In genomic region chr6:129349524-129350352, GRCm38 (mm10) we compare ENCODE assay signal across 10 mouse cellular contexts. TPM values are rescaled to one million over a fixed set of nuclear protein-coding genes. Genes with fewer than 3 reads are reported as not detected.
DNase-seq lines count a peak whose midpoint lies in the region; ATAC-seq and TF ChIP-seq lines count a peak whose summit lies in the region.
"Had no signal": no experiment of that assay in that cellular context is flagged by ENCODE, and none has a peak within 500 bp of the region (broad histone marks: within the 10 kb centered on the region; RNA-seq: fewer than 3 reads in every experiment).

No protein-coding gene starts in this region.

- peak; percentile 89 for ATAC-seq in granulocyte monocyte progenitor cell, adult 5-6 weeks (replicated peaks; ENCODE audit: poor library complexity, severe bottlenecking)
- ATAC-seq in liver, embryonic 14.5 days (ENCODE audit: insufficient read depth): peak; percentile 67; the same call in 1 of the 2 replicates

- DNase-seq in gastrocnemius, adult 18-20 months (ENCODE audit: low spot score): peak; percentile 2
- DNase-seq in gastrocnemius, postnatal 10 days: no peak
- peak in 1 of 3 experiments; percentile 11 for DNase-seq in liver, embryonic 14.5 days (ENCODE audit: low read depth in 3 of 3, low spot score in 3 of 3)
- DNase-seq in spleen, adult 18-20 months: peak; percentile 11 to 39
- no peak for DNase-seq in adrenal gland, adult 18-20 months (ENCODE audit: low spot score in 2 of 2)
- no peak for DNase-seq in right cerebral cortex, adult 2 months (ENCODE audit: low spot score in 2 of 2)
- no peak for DNase-seq in testis, postnatal 10 days (ENCODE audit: low spot score)
- DNase-seq: cerebellum, adult 9-11 months had no signal

- H3K27ac ChIP-seq in liver, embryonic 14.5 days: no peak overlapping the region

- H3K27me3 ChIP-seq in liver, embryonic 14.5 days (ENCODE audit: control insufficient read depth, insufficient read depth, low read length): no peaks in the 10 kb centered on the region

- 0 out of 2 replicates have a peak, but pooled peaks have one; percentile 2 for TF ChIP-seq EP300 in liver, embryonic 14.5 days (IDR thresholded peaks at IDR 0.05; ENCODE audit: low read depth)

- no peaks in the 10 kb centered on the region for H3K36me3 ChIP-seq in liver, embryonic 14.5 days (replicated peaks; ENCODE audit: control insufficient read depth, insufficient read depth, low read depth)

- no peak overlapping the region for H3K9ac ChIP-seq in liver, embryonic 14.5 days (replicated peaks)

- H3K9me3 ChIP-seq in liver, embryonic 14.5 days (ENCODE audit: control insufficient read depth, low read length): no peaks in the 10 kb centered on the region

- 19% methylated on average over 4 of the region's 4 CpGs for WGBS in liver, embryonic 14.5 days (ENCODE audit: insufficient replicate concordance)

- TF ChIP-seq CTCF in liver, embryonic 14.5 days (IDR thresholded peaks at IDR 0.05; ENCODE audit: low read depth): no peak

- H3K4me1 ChIP-seq in liver, embryonic 14.5 days (replicated peaks; ENCODE audit: control insufficient read depth in 2 of 2, insufficient read depth in 2 of 2, low read length in 1 of 2): no peaks in the 10 kb centered on the region

- no peak overlapping the region for H3K4me2 ChIP-seq in liver, embryonic 14.5 days (ENCODE audit: low read depth)

- no peak overlapping the region for H3K4me3 ChIP-seq in liver, embryonic 14.5 days (ENCODE audit: insufficient read depth in 1 of 2, low read depth in 2 of 2, low read length in 2 of 2)

RNA-seq across cellular contexts. Expression of gene Clec12a, which starts 7.2 kb away (rescaled TPM):
- total RNA-seq in gastrocnemius, adult 18-20 months (2021): under 1 TPM; 0.16 to 0.17 TPM
- 1 to 10 TPM in 1 of 2 experiments, under 1 TPM in 1; 0.21 to 1.7 TPM for total RNA-seq in gastrocnemius, postnatal 10 days (2021)
- total RNA-seq in granulocyte monocyte progenitor cell, adult 5-6 weeks (2014; fragmentation: Nextera tagmentation): 318 and 331 TPM in 2 replicates
- total RNA-seq in granulocyte monocyte progenitor cell, adult 5-6 weeks (2017): 549 and 684 TPM in 2 replicates
- polyA plus RNA-seq in liver, embryonic 14.5 days (2012; rRNA removed): 3.3 and 5.5 TPM in 2 replicates
- polyA plus RNA-seq in liver, embryonic 14.5 days (2014; fragmentation: Nextera tagmentation; extraction: Ambion mirVana): 9.5 and 10.4 TPM in 2 replicates
- total RNA-seq in adrenal gland, adult 18-20 months (2021): 1 to 10 TPM in 1 of 2 experiments, under 1 TPM in 1; 0.70 to 3.4 TPM

RNA-seq across cellular contexts. Expression of gene 4922502D21Rik, which starts 18.1 kb away (rescaled TPM):
- not detected for total RNA-seq in gastrocnemius, adult 18-20 months (2021)
- not detected for total RNA-seq in gastrocnemius, postnatal 10 days (2021)
- not detected in 2 replicates for total RNA-seq in granulocyte monocyte progenitor cell, adult 5-6 weeks (2014; fragmentation: Nextera tagmentation)
- total RNA-seq in granulocyte monocyte progenitor cell, adult 5-6 weeks (2017): 1.2 TPM in 1 of 2 replicates, not detected in the other
- not detected in 2 replicates for polyA plus RNA-seq in liver, embryonic 14.5 days (2012; rRNA removed)
- not detected in 2 replicates for polyA plus RNA-seq in liver, embryonic 14.5 days (2014; fragmentation: Nextera tagmentation; extraction: Ambion mirVana)
- not detected for total RNA-seq in adrenal gland, adult 18-20 months (2021)
- total RNA-seq: heart, adult 18-20 months had no signal

RNA-seq across cellular contexts. Expression of gene Clec12b, which starts 35.9 kb away (rescaled TPM):
- total RNA-seq in gastrocnemius, adult 18-20 months (2021): not detected
- not detected for total RNA-seq in gastrocnemius, postnatal 10 days (2021)
- not detected in 2 replicates for total RNA-seq in granulocyte monocyte progenitor cell, adult 5-6 weeks (2014; fragmentation: Nextera tagmentation)
- total RNA-seq in granulocyte monocyte progenitor cell, adult 5-6 weeks (2017): not detected in 2 replicates
- polyA plus RNA-seq in liver, embryonic 14.5 days (2012; rRNA removed): 0.02 and 0.03 TPM in 2 replicates
- not detected in 2 replicates for polyA plus RNA-seq in liver, embryonic 14.5 days (2014; fragmentation: Nextera tagmentation; extraction: Ambion mirVana)
- under 1 TPM; 0.22 to 0.30 TPM for total RNA-seq in adrenal gland, adult 18-20 months (2021)
- total RNA-seq: heart, adult 18-20 months had no signal

RNA-seq across cellular contexts. Expression of gene Clec1b, which starts 47.4 kb away (rescaled TPM):
- total RNA-seq in gastrocnemius, adult 18-20 months (2021): not detected
- under 1 TPM in 1 of 2 experiments, not detected in 1; 0.47 TPM for total RNA-seq in gastrocnemius, postnatal 10 days (2021)
- total RNA-seq in granulocyte monocyte progenitor cell, adult 5-6 weeks (2014; fragmentation: Nextera tagmentation): 2.0 TPM in 1 of 2 replicates, not detected in the other
- total RNA-seq in granulocyte monocyte progenitor cell, adult 5-6 weeks (2017): 0.21 TPM in 1 of 2 replicates, not detected in the other
- polyA plus RNA-seq in liver, embryonic 14.5 days (2012; rRNA removed): 6.8 and 12.5 TPM in 2 replicates
- polyA plus RNA-seq in liver, embryonic 14.5 days (2014; fragmentation: Nextera tagmentation; extraction: Ambion mirVana): 23.3 and 29.5 TPM in 2 replicates
- 1 to 10 TPM; 1.4 to 2.0 TPM for total RNA-seq in adrenal gland, adult 18-20 months (2021)

RNA-seq across cellular contexts. Expression of gene Clec9a, which starts 58.9 kb away (rescaled TPM):
- total RNA-seq in gastrocnemius, adult 18-20 months (2021): not detected
- not detected for total RNA-seq in gastrocnemius, postnatal 10 days (2021)
- not detected in 2 replicates for total RNA-seq in granulocyte monocyte progenitor cell, adult 5-6 weeks (2014; fragmentation: Nextera tagmentation)
- total RNA-seq in granulocyte monocyte progenitor cell, adult 5-6 weeks (2017): 0.60 TPM in 1 of 2 replicates, not detected in the other
- 0.79 and 1.0 TPM in 2 replicates for polyA plus RNA-seq in liver, embryonic 14.5 days (2012; rRNA removed)
- polyA plus RNA-seq in liver, embryonic 14.5 days (2014; fragmentation: Nextera tagmentation; extraction: Ambion mirVana): 0.25 and 0.97 TPM in 2 replicates
- total RNA-seq in adrenal gland, adult 18-20 months (2021): 1 to 10 TPM in 1 of 2 experiments, under 1 TPM in 1; 0.53 to 1.6 TPM

Comparison
In these comparisons a context has a peak if more than half of its experiments do, and no peak if none do; other contexts are left out.
1. DNase-seq: peak in gastrocnemius, adult 18-20 months (single experiment) and spleen, adult 18-20 months (2 of 2); none in gastrocnemius, postnatal 10 days (single experiment), adrenal gland, adult 18-20 months (0 of 2), right cerebral cortex, adult 2 months (0 of 2) and testis, postnatal 10 days (single experiment).
2. RNA of gene Clec12a, which starts 7.2 kb away (total RNA-seq): 318 to 684 TPM in granulocyte monocyte progenitor cell, adult 5-6 weeks; 0.70 to 3.4 TPM in adrenal gland, adult 18-20 months, 0.21 to 1.7 TPM in gastrocnemius, postnatal 10 days and 0.16 to 0.17 TPM in gastrocnemius, adult 18-20 months; every median in the first group is over 10 times any median in the second.